Mouse (Mus musculus) olfactory bulb, adult 2 months (tissue): ENCODE measurements around the gene Ints1. TPM values are rescaled to one million over a fixed set of nuclear protein-coding genes. Genes with fewer than 3 reads are reported as not detected.
A peak's percentile ranks its signal among the peaks of the same experiment; 100 is the strongest.

ENCODE experiments used
- H3K27ac ChIP-seq: fragments of 200-500 bp; 2 replicates; pipeline ENCODE4 v1.5.1; 2012; ENCODE audit warnings: low read depth, low read length; ENCODE audit not compliant: insufficient read depth
- H3K4me1 ChIP-seq: fragments of 200-500 bp; 2 replicates; pipeline ENCODE4 v1.6.1; 2012; ENCODE audit warnings: low read length; ENCODE audit not compliant: control insufficient read depth, insufficient read depth
- H3K4me3 ChIP-seq: fragments of 200-500 bp; 2 replicates; pipeline ENCODE4 v1.5.1; 2012; ENCODE audit warnings: mild to moderate bottlenecking, low read depth, low read length, moderate library complexity; ENCODE audit not compliant: insufficient read depth
- CTCF ChIP-seq: fragments of 200-500 bp; IDR thresholded peaks from 2 replicates; pipeline ENCODE4 v1.5.1; 2012; ENCODE audit warnings: low read depth, mild to moderate bottlenecking, low read length, moderate library complexity; ENCODE audit not compliant: insufficient read depth
- POLR2A ChIP-seq: fragments of 200-500 bp; IDR thresholded peaks from 2 replicates; pipeline ENCODE4 v1.6.1; 2012; ENCODE audit warnings: mild to moderate bottlenecking, low read depth, low read length, moderate library complexity; ENCODE audit not compliant: insufficient read depth
- WGBS: fragments of 180-500 bp; shearing (Covaris S2); methylation state at CpG from one replicate; pipeline ENCODE4 v1.1.7; 2018; 5-methylcytosine and 5-hydroxymethylcytosine counted together
- polyA plus RNA-seq: library from polyadenylated mRNA; stranded (reverse); fragments of >200 nt; gene quantifications from 2 replicates; pipeline ENCODE4 v1.2.4, GENCODE M21; 2012; ENCODE audit warnings: low replicate concordance; ENCODE audit not compliant: missing spikeins, insufficient read depth, insufficient read length

Ints1 gene
- polyA plus RNA-seq, 1 experiment: not detected

DNA sequence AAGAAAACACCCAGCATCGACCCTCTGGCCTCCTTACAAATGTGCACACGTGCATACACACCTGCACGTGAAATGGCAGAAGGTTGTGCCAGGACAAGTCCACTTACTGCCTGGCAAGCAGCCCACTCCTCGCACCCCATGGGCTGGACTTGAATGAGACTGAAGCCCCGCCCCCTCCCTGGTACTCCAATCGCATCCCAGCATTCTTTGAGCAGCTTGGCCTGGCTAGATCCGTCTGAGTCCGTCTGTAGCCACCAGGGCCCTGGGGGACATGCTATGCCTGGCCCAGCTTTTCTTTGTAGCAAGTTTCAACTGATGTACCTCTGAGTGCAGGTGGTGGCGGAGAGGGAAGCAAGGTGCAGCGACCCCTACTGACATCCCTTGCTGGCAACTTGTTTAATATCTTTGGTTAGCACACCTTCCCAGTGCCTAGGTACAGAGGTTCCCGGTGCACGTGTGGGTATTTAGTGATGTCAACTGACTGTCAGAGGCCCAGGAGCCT, 28.2 kb upstream of the Ints1 start:
- no peak overlapping the region for H3K27ac ChIP-seq
- 27% methylated on average over 12 of the region's 12 CpGs for WGBS
- H3K4me1 ChIP-seq: peaks cover 16% of the 10 kb centered on the region
- no peak overlapping the region for H3K4me3 ChIP-seq
- TF ChIP-seq POLR2A (no peak), CTCF (no peak)

- TF ChIP-seq CTCF (no peak), POLR2A (no peak)
- Histone ChIP-seq H3K27ac (no peak overlapping the region), H3K4me1 (peaks cover 21% of the 10 kb centered on the region), H3K4me3 (no peak overlapping the region)
- 77% methylated on average over 8 of the region's 8 CpGs for WGBS
These were observed 27.7 kb upstream of the Ints1 start for GRCm38 (mm10) chr5:139803165-139803564.

DNA sequence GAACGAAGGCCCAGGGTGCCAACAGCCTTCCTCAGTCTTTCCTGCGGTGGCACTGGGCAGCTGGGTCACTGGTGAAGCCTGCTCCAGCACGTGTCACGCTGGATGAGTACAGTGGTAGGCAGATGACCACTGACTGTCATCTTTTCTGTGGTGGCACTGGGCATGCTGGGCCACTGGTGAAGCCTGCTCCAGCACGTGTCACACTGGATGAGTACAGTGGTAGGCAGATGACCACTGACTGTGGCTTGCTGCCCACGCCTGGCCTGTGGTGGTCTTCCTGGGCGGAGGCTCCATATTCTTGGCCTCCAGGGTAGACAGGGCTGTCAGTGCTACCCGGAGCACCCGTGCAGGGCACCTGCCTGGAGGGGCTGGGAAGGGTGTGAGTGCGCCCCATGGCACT, 26.4 kb upstream of the Ints1 start:
- Histone ChIP-seq H3K27ac (no peak overlapping the region), H3K4me3 (no peak overlapping the region), H3K4me1 (peaks cover 33% of the 10 kb centered on the region)
- 95% methylated on average over 10 of the region's 10 CpGs for WGBS
- TF ChIP-seq CTCF (no peak), POLR2A (no peak)

DNA sequence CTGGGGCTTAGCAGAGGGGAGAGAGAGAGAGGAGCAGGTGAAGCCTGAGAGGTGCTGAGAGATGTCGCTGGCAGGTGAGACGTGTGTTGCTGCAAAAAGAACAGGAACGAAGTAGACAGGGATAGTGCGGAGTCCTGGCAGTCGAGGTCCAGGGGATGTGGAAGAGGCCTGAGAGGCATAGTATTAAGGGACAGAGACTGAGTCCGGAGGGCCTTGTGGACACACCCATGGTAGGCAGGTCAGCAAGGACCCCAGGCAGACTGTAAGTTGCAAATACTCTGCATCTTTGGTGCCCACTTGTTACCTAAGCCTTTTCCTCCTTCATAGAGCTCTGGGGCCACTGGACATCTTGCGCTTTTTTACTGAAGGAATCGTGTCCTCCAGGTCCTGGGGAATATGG, 25.8 kb upstream of the Ints1 start:
- no peak overlapping the region for H3K4me3 ChIP-seq
- H3K4me1 ChIP-seq: peaks cover 40% of the 10 kb centered on the region
- WGBS: 93% methylated on average over 8 of the region's 8 CpGs
- no peak for TF ChIP-seq POLR2A
- no peak for TF ChIP-seq CTCF
- no peak overlapping the region for H3K27ac ChIP-seq

GRCm38 (mm10) chr5:139799801-139800590, 24.5 kb upstream of the Ints1 start:
- Histone ChIP-seq H3K27ac (no peak overlapping the region), H3K4me3 (no peak overlapping the region), H3K4me1 (peaks cover 44% of the 10 kb centered on the region)
- TF ChIP-seq CTCF (no peak), POLR2A (no peak)
- WGBS: 91% methylated on average over 33 of the region's 33 CpGs

DNA sequence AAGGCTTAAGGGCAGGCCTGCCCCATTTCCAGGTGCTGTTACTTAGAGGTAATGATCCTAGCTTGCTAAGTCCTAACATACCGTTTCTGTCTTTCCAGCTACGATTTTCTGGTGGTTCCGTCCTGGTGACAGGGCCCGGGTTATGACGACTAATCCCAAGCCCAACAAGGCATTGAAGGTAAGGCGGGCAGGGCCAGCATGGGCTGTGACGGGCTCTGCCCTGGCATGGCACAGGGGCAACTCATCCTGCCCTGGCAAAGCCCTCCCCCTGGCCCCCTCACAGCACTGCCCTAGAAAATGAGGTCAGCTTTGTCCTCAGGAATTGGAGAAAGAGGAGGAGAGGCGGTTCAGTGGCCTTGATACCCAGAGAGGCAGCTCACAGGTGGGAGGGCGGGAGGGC, 23.6 kb upstream of the Ints1 start:
- Histone ChIP-seq H3K27ac (no peak overlapping the region), H3K4me3 (no peak overlapping the region), H3K4me1 (peaks cover 42% of the 10 kb centered on the region)
- 95% methylated on average over 9 of the region's 9 CpGs for WGBS
- TF ChIP-seq CTCF: no peak

DNA sequence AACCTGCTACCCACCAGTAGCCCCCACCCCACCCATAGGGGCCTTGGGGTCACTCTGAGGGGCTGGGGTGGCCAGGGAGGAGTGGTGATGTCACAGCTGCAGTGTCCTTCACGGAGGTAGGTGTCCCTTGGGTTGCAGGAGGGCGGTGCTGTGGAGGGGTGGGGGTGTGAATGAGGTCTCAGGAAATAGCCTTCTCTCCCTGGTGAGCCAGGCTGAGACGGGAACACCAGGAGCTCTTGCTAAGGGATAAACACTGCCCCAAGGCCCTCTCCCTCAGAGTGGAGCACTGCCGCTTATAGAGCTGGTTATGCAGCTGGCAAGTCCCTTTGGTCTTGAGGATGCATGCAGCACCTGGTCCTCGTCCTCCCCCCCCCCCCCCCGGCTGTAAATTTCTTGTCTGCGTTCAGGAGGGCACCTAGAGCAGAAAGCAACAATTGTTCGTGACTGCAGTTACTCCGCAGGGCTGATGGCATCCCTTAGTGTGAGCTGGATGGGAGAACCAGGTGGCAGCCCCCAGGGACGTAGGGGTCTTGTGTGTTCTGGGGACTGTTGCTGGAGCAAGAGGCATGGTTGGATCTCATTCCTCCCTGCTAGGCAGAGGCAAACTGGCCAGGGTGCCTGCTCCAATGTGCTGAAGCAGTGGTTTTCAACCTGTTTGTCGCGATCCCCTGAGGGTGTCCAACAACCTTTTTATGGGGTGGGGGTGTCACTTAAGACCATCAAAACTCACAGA, 22.9 kb upstream of the Ints1 start:
- 37% methylated on average over 12 of the region's 12 CpGs for WGBS

GRCm38 (mm10) chr5:139797473-139798167, 22.1 kb upstream of the Ints1 start:
- TF ChIP-seq CTCF: no peak
- no peak for TF ChIP-seq POLR2A
- 28% methylated on average over 11 of the region's 11 CpGs for WGBS
- H3K4me3 ChIP-seq: 0 out of 2 replicates have a peak overlapping the region, but pooled peaks have one; percentile 4
- no peak overlapping the region for H3K27ac ChIP-seq
- H3K4me1 ChIP-seq: peaks cover 36% of the 10 kb centered on the region

More for the DNA sequence above, 22.9 kb upstream of the Ints1 start:
- Histone ChIP-seq H3K4me3 (peak overlapping the region; percentile 4; the same call in 1 of the 2 replicates), H3K4me1 (peaks cover 36% of the 10 kb centered on the region), H3K27ac (no peak overlapping the region)
- TF ChIP-seq POLR2A (no peak), CTCF (no peak)

GRCm38 (mm10) chr5:139796900-139797299, 21.4 kb upstream of the Ints1 start:
- H3K4me1 ChIP-seq: peaks cover 37% of the 10 kb centered on the region

More at GRCm38 (mm10) chr5:139796900-139797299, 21.4 kb upstream of the Ints1 start:
- TF ChIP-seq CTCF (no peak), POLR2A (no peak)
- Histone ChIP-seq H3K27ac (no peak overlapping the region), H3K4me3 (0 out of 2 replicates have a peak overlapping the region, but pooled peaks have one; percentile 2)
- WGBS: 7% methylated on average over 13 of the region's 13 CpGs
